24 mouse cellular contexts compared by ENCODE assay signal in the genomic region with DNA sequence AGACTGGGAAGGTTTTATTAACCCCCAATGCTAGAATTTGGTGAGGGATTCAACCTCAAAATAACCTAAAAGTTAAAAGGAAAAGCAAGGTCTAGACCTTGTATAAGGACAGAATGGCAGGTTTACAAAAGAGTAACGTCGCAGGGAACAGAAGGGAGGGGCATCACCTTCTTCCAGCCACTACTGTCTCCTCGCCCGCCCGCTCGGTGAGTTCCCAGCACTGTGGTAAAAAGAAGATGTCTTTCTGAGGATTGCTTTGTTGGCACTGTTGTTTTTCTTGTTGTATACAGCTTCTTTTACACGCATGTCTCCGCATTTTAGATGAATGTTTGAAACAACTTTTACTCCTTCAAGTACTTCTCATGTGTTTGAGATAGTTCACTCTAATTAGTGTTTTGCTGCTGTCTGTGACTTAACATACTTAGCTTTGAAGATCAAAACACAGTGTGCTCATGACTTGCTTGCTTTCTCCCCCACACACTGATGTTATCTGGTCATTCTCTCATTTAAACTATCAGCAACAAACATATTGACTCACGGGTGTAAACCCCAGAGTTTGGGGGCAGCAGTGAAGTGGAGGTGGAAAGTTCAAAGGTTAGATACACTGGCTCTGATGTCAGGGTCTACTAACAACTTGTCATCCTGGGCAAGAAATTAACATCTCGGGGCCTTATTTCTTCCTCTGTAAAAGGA. TPM values are rescaled to one million over a fixed set of nuclear protein-coding genes. Genes with fewer than 3 reads are reported as not detected.
DNase-seq lines count a peak whose midpoint lies in the region; ATAC-seq and TF ChIP-seq lines count a peak whose summit lies in the region.
"Had no signal": no experiment of that assay in that cellular context is flagged by ENCODE, and none has a peak within 500 bp of the region (broad histone marks: within the 10 kb centered on the region; RNA-seq: fewer than 3 reads in every experiment).

No protein-coding gene starts in this region.

- H3K9ac ChIP-seq in liver, embryonic 11.5 days (ENCODE audit: low read depth, low read length) = no peak overlapping the region
- H3K9ac ChIP-seq in MEL (ENCODE audit: control insufficient read depth, low read depth, low read length, poor library complexity, severe bottlenecking) = no peak overlapping the region
- no peak overlapping the region for H3K9ac ChIP-seq in liver, embryonic 13.5 days
- H3K9ac ChIP-seq: embryonic facial prominence, embryonic 12.5 days; hindbrain, embryonic 14.5 days; intestine, embryonic 15.5 days; limb, embryonic 13.5 days had no signal

- peak; percentile 46 to 47; a peak in 3 of 4 replicates for TF ChIP-seq EP300 in MEL (IDR thresholded peaks at IDR 0.05; ENCODE audit: low read depth in 1 of 2, low read length in 2 of 2)

- no peaks in the 10 kb centered on the region for H3K36me3 ChIP-seq in liver, embryonic 11.5 days (ENCODE audit: control insufficient read depth, insufficient read depth, low read length)
- peaks cover 0 to 46% of the 10 kb centered on the region in 2 experiments; a peak in 2 of 4 replicates for H3K36me3 ChIP-seq in MEL (ENCODE audit: control insufficient read depth in 1 of 2, insufficient read depth in 2 of 2, low read length in 2 of 2)
- H3K36me3 ChIP-seq in liver, embryonic 13.5 days = no peaks in the 10 kb centered on the region
- H3K36me3 ChIP-seq: embryonic facial prominence, embryonic 12.5 days; heart, embryonic 10.5 days; intestine, embryonic 15.5 days; limb, embryonic 13.5 days had no signal

- no peak overlapping the region for H3K4me2 ChIP-seq in liver, embryonic 11.5 days
- no peak overlapping the region for H3K4me2 ChIP-seq in liver, embryonic 13.5 days
- H3K4me2 ChIP-seq: embryonic facial prominence, embryonic 12.5 days; hindbrain, embryonic 14.5 days; intestine, embryonic 15.5 days; limb, embryonic 13.5 days had no signal

- TF ChIP-seq POLR2A in MEL (IDR thresholded peaks at IDR 0.05; ENCODE audit: control insufficient read depth in 1 of 2, insufficient read depth in 1 of 2, low read depth in 1 of 2, low read length in 2 of 2, poor library complexity in 1 of 2) = no peak

- no peak overlapping the region for H3K4me3 ChIP-seq in liver, embryonic 11.5 days (ENCODE audit: low read depth, low read length)
- no peak overlapping the region for H3K4me3 ChIP-seq in MEL (ENCODE audit: control insufficient read depth in 1 of 2, insufficient read depth in 1 of 2, low read depth in 2 of 2, low read length in 2 of 2)
- no peak overlapping the region for H3K4me3 ChIP-seq in liver, embryonic 13.5 days (replicated peaks)
- H3K4me3 ChIP-seq: embryonic facial prominence, embryonic 12.5 days; heart, embryonic 10.5 days; intestine, embryonic 15.5 days; limb, embryonic 13.5 days had no signal

- no peak for TF ChIP-seq RAD21 in MEL (IDR thresholded peaks at IDR 0.05; ENCODE audit: low read depth, low read length)

- ATAC-seq in liver, embryonic 11.5 days (replicated peaks; ENCODE audit: low FRiP score) = 0 out of 2 replicates have a peak, but pooled peaks have one; percentile 39
- peak; percentile 62; the same call in 1 of the 2 replicates for ATAC-seq in liver, embryonic 13.5 days (ENCODE audit: low read depth)
- ATAC-seq: intestine, embryonic 15.5 days had no signal

- TF ChIP-seq CTCF in MEL (IDR thresholded peaks at IDR 0.05 in 2 of 3, conservative IDR thresholded peaks at IDR 0.05 in 1 of 3; ENCODE audit: control insufficient read depth in 1 of 3, insufficient read depth in 1 of 3, low read depth in 2 of 3, low read length in 3 of 3, poor library complexity in 1 of 3, severe bottlenecking in 1 of 3) = no peak

- no peaks in the 10 kb centered on the region for H3K9me3 ChIP-seq in liver, embryonic 11.5 days (ENCODE audit: control insufficient read depth, low read length)
- H3K9me3 ChIP-seq in MEL (replicated peaks; ENCODE audit: insufficient read depth, low read length) = no peaks in the 10 kb centered on the region
- H3K9me3 ChIP-seq in liver, embryonic 13.5 days (replicated peaks) = no peaks in the 10 kb centered on the region
- H3K9me3 ChIP-seq: embryonic facial prominence, embryonic 12.5 days; heart, embryonic 10.5 days; intestine, embryonic 15.5 days; limb, embryonic 13.5 days had no signal

- H3K4me1 ChIP-seq in liver, embryonic 11.5 days (replicated peaks; ENCODE audit: control insufficient read depth, insufficient read depth, low read length) = peaks cover 6% of the 10 kb centered on the region; the same call in 1 of the 2 replicates
- peaks cover 12 to 24% of the 10 kb centered on the region in 2 experiments for H3K4me1 ChIP-seq in MEL (ENCODE audit: control insufficient read depth in 1 of 2, insufficient read depth in 2 of 2, low read length in 2 of 2)
- H3K4me1 ChIP-seq in liver, embryonic 13.5 days (replicated peaks) = peaks cover 26% of the 10 kb centered on the region
- H3K4me1 ChIP-seq: heart, embryonic 10.5 days; intestine, embryonic 15.5 days; limb, embryonic 13.5 days had no signal

- 65% methylated on average over 10 of the region's 10 CpGs for WGBS in liver, embryonic 11.5 days
- WGBS in liver, embryonic 13.5 days (ENCODE audit: insufficient replicate concordance) = 61% methylated on average over 10 of the region's 10 CpGs

- H3K79me2 ChIP-seq in MEL (ENCODE audit: control insufficient read depth, insufficient read depth, low read length, poor library complexity) = no peaks in the 10 kb centered on the region

- H3K27ac ChIP-seq in liver, embryonic 11.5 days (ENCODE audit: low read depth, low read length) = no peak overlapping the region
- H3K27ac ChIP-seq in MEL (ENCODE audit: control insufficient read depth, low read depth, low read length) = peak overlapping the region; percentile 44; the same call in 1 of the 2 replicates
- H3K27ac ChIP-seq in liver, embryonic 13.5 days = no peak overlapping the region; the same call in 1 of the 2 replicates
- H3K27ac ChIP-seq: embryonic facial prominence, embryonic 12.5 days; heart, embryonic 10.5 days; hindbrain, embryonic 14.5 days; intestine, embryonic 15.5 days; limb, embryonic 13.5 days; stomach, postnatal 0 days had no signal

- DNase-seq in liver, embryonic 11.5 days (ENCODE audit: low spot score) = no peak
- DNase-seq in liver = no peak
- no peak for DNase-seq in MEL (ENCODE audit: low read depth, low spot score)
- no peak for DNase-seq in liver, embryonic 13.5 days
- peak; percentile 59 for DNase-seq in naive thymus-derived CD4-positive, alpha-beta T cell, adult 2 months (ENCODE audit: low read depth)
- DNase-seq in adrenal gland, postnatal 36 days = no peak
- no peak for DNase-seq in gastrocnemius, postnatal 4 days (ENCODE audit: low spot score in 2 of 2)
- DNase-seq: adrenal gland, postnatal 10 days; cerebellum, adult 2 months; cerebellum, postnatal 25 days; heart, postnatal 4 days; kidney, postnatal 4 days; layer of hippocampus, adult 9-11 months; lung, adult 2 months; lung, postnatal 14 days; midbrain, embryonic 14.5 days; right cerebral cortex, adult 18-20 months; thymus, adult 2 months had no signal

- no peaks in the 10 kb centered on the region for H3K27me3 ChIP-seq in liver, embryonic 11.5 days (replicated peaks; ENCODE audit: control insufficient read depth, insufficient read depth, low read length)
- no peaks in the 10 kb centered on the region for H3K27me3 ChIP-seq in MEL (ENCODE audit: control insufficient read depth in 1 of 2, insufficient read depth in 2 of 2, low read length in 2 of 2)
- no peaks in the 10 kb centered on the region for H3K27me3 ChIP-seq in liver, embryonic 13.5 days
- H3K27me3 ChIP-seq: embryonic facial prominence, embryonic 12.5 days; intestine, embryonic 15.5 days; limb, embryonic 13.5 days had no signal

TF ChIP-seq in MEL, 35 proteins besides CTCF, POLR2A, EP300 and RAD21:
- no peak for TF ChIP-seq BHLHE40 (IDR thresholded peaks at IDR 0.05; ENCODE audit: borderline replicate concordance, low read depth, low read length)
- TF ChIP-seq MXI1 (IDR thresholded peaks at IDR 0.05; ENCODE audit: low read depth, low read length) = no peak
- 0 out of 2 replicates have a peak, but pooled peaks have one; percentile 22 for TF ChIP-seq TAL1 (IDR thresholded peaks at IDR 0.05; ENCODE audit: low read length)
- TF ChIP-seq POLR2AphosphoS5 (IDR thresholded peaks at IDR 0.05; ENCODE audit: borderline replicate concordance, low read depth, low read length) = no peak
- TF ChIP-seq GATA1 (IDR thresholded peaks at IDR 0.05; ENCODE audit: low read depth, low read length) = peak; percentile 50; the same call in 1 of the 2 replicates
- 0 out of 2 replicates have a peak, but pooled peaks have one; percentile 47 for TF ChIP-seq TCF12 (IDR thresholded peaks at IDR 0.05; ENCODE audit: low read depth, low read length)
- no peak for TF ChIP-seq MYC (IDR thresholded peaks at IDR 0.05; ENCODE audit: low read depth, low read length)

RNA-seq across cellular contexts. Expression of gene Mrpl1, which starts 7.7 kb away (rescaled TPM):
- polyA plus RNA-seq in liver, embryonic 11.5 days (2014; fragmentation: Nextera tagmentation; extraction: Ambion mirVana) = 31.0 and 33.0 TPM in 2 replicates
- 26.2 and 27.0 TPM in 2 replicates for total RNA-seq in MEL (2012; rRNA removed)
- polyA plus RNA-seq in MEL (2012; ENCODE audit: insufficient read depth in 1 of 2, insufficient read length in 2 of 2, low read depth in 1 of 2, low replicate concordance in 2 of 2, missing spikeins in 1 of 2) = 10 to 100 TPM in 1 of 2 experiments, not detected in 1; 22.0 TPM
- 21.5 and 24.2 TPM in 2 replicates for polyA plus RNA-seq in liver, embryonic 13.5 days (2015; fragmentation: Nextera tagmentation; extraction: Ambion mirVana)
- 10 to 100 TPM; 21.1 to 22.8 TPM for total RNA-seq in adrenal gland, postnatal 36 days (2021)
- total RNA-seq in gastrocnemius, postnatal 4 days (2021) = 10 to 100 TPM; 18.7 to 20.9 TPM

RNA-seq across cellular contexts. Expression of gene Cnot6l, which starts 37.6 kb away (rescaled TPM):
- 9.6 and 11.5 TPM in 2 replicates for polyA plus RNA-seq in liver, embryonic 11.5 days (2014; fragmentation: Nextera tagmentation; extraction: Ambion mirVana)
- total RNA-seq in MEL (2012; rRNA removed) = 10.2 and 13.2 TPM in 2 replicates
- polyA plus RNA-seq in MEL (2012; ENCODE audit: insufficient read depth in 1 of 2, insufficient read length in 2 of 2, low read depth in 1 of 2, low replicate concordance in 2 of 2, missing spikeins in 1 of 2) = 10 to 100 TPM in 1 of 2 experiments, not detected in 1; 21.2 TPM
- polyA plus RNA-seq in liver, embryonic 13.5 days (2015; fragmentation: Nextera tagmentation; extraction: Ambion mirVana) = 7.5 and 8.7 TPM in 2 replicates
- 100 to 1,000 TPM in 1 of 2 experiments, 10 to 100 TPM in 1; 80.4 to 106 TPM for total RNA-seq in adrenal gland, postnatal 36 days (2021)
- 10 to 100 TPM; 74.8 to 85.1 TPM for total RNA-seq in gastrocnemius, postnatal 4 days (2021)
